ENCODE assay signal across 11 mouse cellular contexts in the genomic region with DNA sequence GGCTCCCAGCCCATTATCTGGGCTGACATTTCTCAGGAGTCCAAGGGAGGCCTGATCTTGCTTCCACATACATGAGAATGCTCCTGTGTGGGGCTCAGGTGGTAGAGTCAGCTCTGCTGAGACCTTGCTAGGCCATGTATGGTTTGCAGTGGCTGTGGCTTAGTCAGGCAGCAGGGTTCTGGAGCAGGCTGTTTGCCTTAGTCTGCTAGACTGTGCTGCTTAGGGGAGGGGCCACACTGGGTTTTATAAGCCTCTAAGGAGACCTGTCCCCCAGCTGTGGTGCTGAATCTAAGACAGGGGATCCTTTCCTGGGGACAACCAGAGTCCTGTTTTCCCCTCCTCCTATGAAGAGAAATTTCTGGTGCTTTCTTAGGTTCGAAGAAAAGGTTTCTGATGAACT.
DNase-seq lines count a peak whose midpoint lies in the region; ATAC-seq and TF ChIP-seq lines count a peak whose summit lies in the region.
"Had no signal": no experiment of that assay in that cellular context is flagged by ENCODE, and none has a peak within 500 bp of the region (broad histone marks: within the 10 kb centered on the region; RNA-seq: fewer than 3 reads in every experiment).

No protein-coding gene starts in this region.

- no peaks in the 10 kb centered on the region for H3K27me3 ChIP-seq in intestine, embryonic 14.5 days (replicated peaks; ENCODE audit: control insufficient read depth, insufficient read depth, low read length)
- no peaks in the 10 kb centered on the region for H3K27me3 ChIP-seq in intestine, embryonic 15.5 days (replicated peaks)
- H3K27me3 ChIP-seq in myocyte (ENCODE audit: control insufficient read depth, insufficient read depth, insufficient read length): no peaks in the 10 kb centered on the region
- no peaks in the 10 kb centered on the region for H3K27me3 ChIP-seq in forebrain, embryonic 10.5 days (ENCODE audit: poor library complexity, severe bottlenecking)
- H3K27me3 ChIP-seq: liver, embryonic 15.5 days; stomach, embryonic 15.5 days had no signal

- TF ChIP-seq POLR2A in myocyte (IDR thresholded peaks at IDR 0.05; ENCODE audit: insufficient read length, low read depth): no peak

- H3K4me1 ChIP-seq in intestine, embryonic 14.5 days (replicated peaks; ENCODE audit: control insufficient read depth, insufficient read depth, low read length): no peaks in the 10 kb centered on the region
- no peaks in the 10 kb centered on the region for H3K4me1 ChIP-seq in intestine, embryonic 15.5 days (replicated peaks)
- H3K4me1 ChIP-seq in forebrain, embryonic 10.5 days: no peaks in the 10 kb centered on the region
- H3K4me1 ChIP-seq: liver, embryonic 15.5 days; stomach, embryonic 15.5 days had no signal

- no peaks in the 10 kb centered on the region for H3K79me2 ChIP-seq in myocyte (ENCODE audit: control insufficient read depth, insufficient read depth)

- intact Hi-C loops in left cerebral cortex, postnatal 4 days (cut with DNase I): no loop called here

- H3K9ac ChIP-seq in intestine, embryonic 14.5 days (ENCODE audit: low read length): no peak overlapping the region
- no peak overlapping the region for H3K9ac ChIP-seq in intestine, embryonic 15.5 days
- H3K9ac ChIP-seq: liver, embryonic 15.5 days; stomach, embryonic 15.5 days had no signal

- no peak overlapping the region for H3K27ac ChIP-seq in intestine, embryonic 14.5 days (ENCODE audit: low read depth)
- no peak overlapping the region for H3K27ac ChIP-seq in intestine, embryonic 15.5 days
- H3K27ac ChIP-seq in forebrain, embryonic 10.5 days: no peak overlapping the region
- H3K27ac ChIP-seq: liver, embryonic 15.5 days; stomach, embryonic 15.5 days had no signal

- no peaks in the 10 kb centered on the region for H3K36me3 ChIP-seq in intestine, embryonic 14.5 days (ENCODE audit: control insufficient read depth, insufficient read depth, low read length)
- H3K36me3 ChIP-seq in intestine, embryonic 15.5 days: no peaks in the 10 kb centered on the region
- H3K36me3 ChIP-seq in myocyte (ENCODE audit: control insufficient read depth, insufficient read depth): no peaks in the 10 kb centered on the region
- no peaks in the 10 kb centered on the region for H3K36me3 ChIP-seq in forebrain, embryonic 10.5 days (replicated peaks)
- H3K36me3 ChIP-seq: G1E; liver, embryonic 15.5 days; stomach, embryonic 15.5 days had no signal

- peak; percentile 74 for DNase-seq in intestine, embryonic 14.5 days (ENCODE audit: low spot score)
- DNase-seq in retina, embryonic 14.5 days (ENCODE audit: low spot score): peak; percentile 33
- no peak for DNase-seq in retina, postnatal 1 day
- DNase-seq in embryo, embryonic 11 days: peak; percentile 72
- DNase-seq in forebrain, embryonic 10.5 days (ENCODE audit: extremely low spot score, low spot score): no peak
- no peak for DNase-seq in left cerebral cortex, postnatal 4 days

- no peaks in the 10 kb centered on the region for H3K9me3 ChIP-seq in intestine, embryonic 14.5 days (ENCODE audit: control insufficient read depth, low read length)
- H3K9me3 ChIP-seq in intestine, embryonic 15.5 days: no peaks in the 10 kb centered on the region
- no peaks in the 10 kb centered on the region for H3K9me3 ChIP-seq in forebrain, embryonic 10.5 days
- H3K9me3 ChIP-seq: G1E; liver, embryonic 15.5 days; stomach, embryonic 15.5 days had no signal

- WGBS in intestine, embryonic 14.5 days: 75% methylated on average over 1 of the region's 1 CpGs
- 59% methylated on average over 1 of the region's 1 CpGs for WGBS in intestine, embryonic 15.5 days
- 87% methylated on average over 1 of the region's 1 CpGs for WGBS in forebrain, embryonic 10.5 days

- no peak overlapping the region for H3K4me2 ChIP-seq in intestine, embryonic 14.5 days (ENCODE audit: low read length)
- no peak overlapping the region for H3K4me2 ChIP-seq in intestine, embryonic 15.5 days (replicated peaks)
- H3K4me2 ChIP-seq in myocyte (ENCODE audit: low read depth): no peak overlapping the region
- H3K4me2 ChIP-seq: liver, embryonic 15.5 days; stomach, embryonic 15.5 days had no signal

- H3K4me3 ChIP-seq in intestine, embryonic 14.5 days (ENCODE audit: low read depth, low read length): no peak overlapping the region
- H3K4me3 ChIP-seq in intestine, embryonic 15.5 days (replicated peaks): no peak overlapping the region
- H3K4me3 ChIP-seq in myocyte: no peak overlapping the region
- H3K4me3 ChIP-seq in forebrain, embryonic 10.5 days: no peak overlapping the region
- H3K4me3 ChIP-seq: liver, embryonic 15.5 days; stomach, embryonic 15.5 days had no signal

- no peak for ATAC-seq in intestine, embryonic 14.5 days (replicated peaks; ENCODE audit: low FRiP score, low TSS enrichment, low read depth)
- no peak for ATAC-seq in intestine, embryonic 15.5 days

- no peak overlapping the region for H3ac ChIP-seq in myocyte (ENCODE audit: control insufficient read depth, insufficient read length)

TF ChIP-seq in myocyte, 11 proteins besides CTCF, POLR2A, EP300 and RAD21:
- TF ChIP-seq REST (IDR thresholded peaks at IDR 0.05; ENCODE audit: insufficient read depth, insufficient read length) (peak; percentile 10), E2F4 (IDR thresholded peaks at IDR 0.05; ENCODE audit: insufficient read depth) (no peak)
TF ChIP-seq in myocyte: peak in this region for 1.

Comparison
In these comparisons a context has a peak if more than half of its experiments do, and no peak if none do; other contexts are left out.
1. DNase-seq: peak in intestine, embryonic 14.5 days (single experiment), retina, embryonic 14.5 days (single experiment) and embryo, embryonic 11 days (single experiment); none in retina, postnatal 1 day (single experiment), forebrain, embryonic 10.5 days (single experiment) and left cerebral cortex, postnatal 4 days (single experiment).